Mouse (Mus musculus) lung, embryonic 15.5 days (tissue): ENCODE results near the gene Zdbf2. TPM values are rescaled to one million over a fixed set of nuclear protein-coding genes. Genes with fewer than 3 reads are reported as not detected.
A peak's percentile ranks its signal among the peaks of the same experiment; 100 is the strongest.
"Not testable (repeated sequence)": the region's sequence is repeated elsewhere in the genome, so short reads cannot be mapped to it uniquely, and the experiment has no call there.

ENCODE experiments used
- ATAC-seq: fragments of 200-750 bp; cut with Nextera tagmentation; 2 replicates; pipeline ENCODE4 v1.8.0; 2017; ENCODE audit warnings: moderate number of reproducible peaks, borderline replicate concordance; ENCODE audit not compliant: low FRiP score, low TSS enrichment; ENCODE audit errors: extremely low read depth
- H3K27ac ChIP-seq: fragments of 300-500 bp; sonication (generic); 2 replicates; pipeline ENCODE4 v1.5.1; 2015; ENCODE audit warnings: moderate library complexity, mild to moderate bottlenecking, inconsistent platforms
- H3K27me3 ChIP-seq: fragments of 300-500 bp; sonication (generic); 2 replicates; pipeline ENCODE4 v1.6.1; 2015; ENCODE audit warnings: inconsistent platforms
- H3K36me3 ChIP-seq: fragments of 300-500 bp; sonication (generic); 2 replicates; pipeline ENCODE4 v1.6.1; 2015; ENCODE audit warnings: inconsistent platforms
- H3K4me1 ChIP-seq: fragments of 300-500 bp; sonication (generic); 2 replicates; pipeline ENCODE4 v1.6.1; 2015; ENCODE audit warnings: inconsistent platforms
- H3K4me2 ChIP-seq: fragments of 300-500 bp; sonication (generic); 2 replicates; pipeline ENCODE4 v1.6.1; 2015; ENCODE audit warnings: inconsistent platforms, mild to moderate bottlenecking, moderate library complexity
- H3K4me3 ChIP-seq: fragments of 300-500 bp; sonication (generic); 2 replicates; pipeline ENCODE4 v1.5.1; 2015; ENCODE audit warnings: mild to moderate bottlenecking, inconsistent platforms
- H3K9ac ChIP-seq: fragments of 300-500 bp; sonication (generic); 2 replicates; pipeline ENCODE4 v1.6.1; 2015; ENCODE audit warnings: inconsistent platforms
- H3K9me3 ChIP-seq: fragments of 300-500 bp; sonication (generic); 2 replicates; pipeline ENCODE4 v1.6.1; 2016; ENCODE audit warnings: inconsistent platforms
- WGBS: fragments of 180-500 bp; shearing (Covaris S2); methylation state at CpG from one replicate; pipeline ENCODE4 v1.1.7; 2015; 5-methylcytosine and 5-hydroxymethylcytosine counted together
- microRNA-seq: library from miRNA; unstranded; fragments of <30 nt; microRNA quantifications from one replicate; pipeline ENCODE4, GENCODE M21; 2016
- polyA plus RNA-seq: library from polyadenylated mRNA; unstranded; fragments of >200 nt; fragmentation: Nextera tagmentation; extraction: Ambion mirVana; gene quantifications from 2 replicates; pipeline ENCODE4 v1.2.1, GENCODE M21; 2015

The Zdbf2 gene
- polyA plus RNA-seq, 1 experiment from 2014 or later = 7.9 TPM

DNA sequence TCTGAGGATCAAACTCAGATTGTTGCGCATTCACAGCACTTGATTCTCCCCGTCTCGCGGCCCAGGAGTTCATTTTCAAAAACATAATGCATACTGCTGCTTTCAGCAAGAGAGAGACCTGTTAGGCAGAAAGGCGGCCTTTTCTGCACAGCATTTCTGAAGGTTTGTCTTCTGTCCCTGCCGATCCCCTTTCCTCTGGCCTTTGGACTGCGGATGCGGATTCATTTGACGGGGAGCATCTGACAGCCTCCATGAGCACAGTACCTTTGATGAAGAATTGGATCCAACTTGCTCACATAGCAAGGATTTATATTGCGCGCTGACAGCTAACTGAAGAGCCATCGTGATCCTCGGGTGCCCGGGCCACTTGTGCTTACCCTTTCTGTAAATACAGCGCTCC is 6.3 kb upstream of the Zdbf2 start:
- no peak overlapping the region for H3K27ac ChIP-seq
- ATAC-seq = no peak
- 43% methylated on average over 15 of the region's 15 CpGs for WGBS
- no peaks in the 10 kb centered on the region for H3K36me3 ChIP-seq
- H3K4me3 ChIP-seq = no peak overlapping the region
- H3K4me1 ChIP-seq = no peaks in the 10 kb centered on the region
- peaks cover 94% of the 10 kb centered on the region for H3K27me3 ChIP-seq
- no peak overlapping the region for H3K9ac ChIP-seq
- no peak overlapping the region for H3K4me2 ChIP-seq
- H3K9me3 ChIP-seq = no peaks in the 10 kb centered on the region

- whole genome bisulfite sequencing = 20% methylated on average over 8 of the region's 8 CpGs
- Histone ChIP-seq H3K9me3 (no peaks in the 10 kb centered on the region), H3K36me3 (no peaks in the 10 kb centered on the region), H3K4me3 (no peak overlapping the region), H3K9ac (no peak overlapping the region), H3K27me3 (peaks cover 88% of the 10 kb centered on the region), H3K4me1 (peaks cover 12% of the 10 kb centered on the region), H3K4me2 (0 out of 2 replicates have a peak overlapping the region, but pooled peaks have one; percentile 86), H3K27ac (no peak overlapping the region)
- no peak for ATAC-seq
Observed at GRCm38 (mm10) chr1:63272125-63272675, 865 bp upstream of the Zdbf2 start.

- H3K4me3 ChIP-seq = peak overlapping the region; percentile 56
- H3K4me2 ChIP-seq = peak overlapping the region; percentile 86
- peaks cover 12% of the 10 kb centered on the region for H3K4me1 ChIP-seq
- peaks cover 82% of the 10 kb centered on the region for H3K27me3 ChIP-seq
- H3K36me3 ChIP-seq = no peaks in the 10 kb centered on the region
- ATAC-seq = peak; percentile 64; the same call in 1 of the 2 replicates
- WGBS = under 1% methylated on average over 77 of the region's 89 CpGs
- peak overlapping the region; percentile 48 for H3K9ac ChIP-seq
- no peaks in the 10 kb centered on the region for H3K9me3 ChIP-seq
- H3K27ac ChIP-seq = no peak overlapping the region; the same call in 1 of the 2 replicates
Observed at GRCm38 (mm10) chr1:63273339-63273951, 380 bp downstream of the Zdbf2 start.

DNA sequence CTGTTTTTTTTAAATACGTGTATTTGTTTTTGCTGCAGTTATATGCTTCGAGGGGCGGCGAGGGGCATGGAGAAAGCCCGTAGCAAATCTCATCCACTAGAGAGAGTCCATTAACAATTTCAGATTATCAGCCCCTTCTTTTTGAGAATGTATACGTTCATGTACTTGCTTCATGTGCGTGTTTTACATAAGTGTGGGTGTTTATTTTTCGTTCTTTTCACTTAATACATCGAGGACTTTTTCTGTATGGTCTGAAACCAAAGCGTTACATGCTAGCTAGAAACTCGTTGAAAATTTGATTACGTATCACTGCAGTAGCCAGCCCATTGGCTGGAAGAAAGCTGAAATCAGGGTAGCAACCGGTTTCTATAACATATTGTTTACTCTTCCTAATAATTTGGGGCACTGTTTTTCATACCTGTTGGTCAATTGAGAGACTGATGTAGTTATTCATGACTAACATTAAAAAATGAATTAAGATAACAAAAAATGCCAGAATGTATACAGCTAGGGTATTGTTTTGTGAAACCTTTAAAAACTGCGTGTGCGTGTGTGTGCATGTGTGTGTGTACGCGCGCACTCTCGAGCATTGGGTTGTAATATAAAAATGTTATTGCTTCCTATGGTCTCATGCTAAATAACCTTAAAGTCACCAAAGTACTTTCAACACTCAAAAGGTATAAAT is 1.1 kb downstream of the Zdbf2 start:
- WGBS = 16% methylated on average over 19 of the region's 19 CpGs
- no peak overlapping the region for H3K27ac ChIP-seq
- peaks cover 12% of the 10 kb centered on the region for H3K4me1 ChIP-seq
- peaks cover 79% of the 10 kb centered on the region for H3K27me3 ChIP-seq
- H3K4me2 ChIP-seq = peak overlapping the region; percentile 86
- ATAC-seq = no peak
- no peaks in the 10 kb centered on the region for H3K9me3 ChIP-seq
- no peaks in the 10 kb centered on the region for H3K36me3 ChIP-seq
- H3K4me3 ChIP-seq = peak overlapping the region; percentile 56
- 0 out of 2 replicates have a peak overlapping the region, but pooled peaks have one; percentile 48 for H3K9ac ChIP-seq

DNA sequence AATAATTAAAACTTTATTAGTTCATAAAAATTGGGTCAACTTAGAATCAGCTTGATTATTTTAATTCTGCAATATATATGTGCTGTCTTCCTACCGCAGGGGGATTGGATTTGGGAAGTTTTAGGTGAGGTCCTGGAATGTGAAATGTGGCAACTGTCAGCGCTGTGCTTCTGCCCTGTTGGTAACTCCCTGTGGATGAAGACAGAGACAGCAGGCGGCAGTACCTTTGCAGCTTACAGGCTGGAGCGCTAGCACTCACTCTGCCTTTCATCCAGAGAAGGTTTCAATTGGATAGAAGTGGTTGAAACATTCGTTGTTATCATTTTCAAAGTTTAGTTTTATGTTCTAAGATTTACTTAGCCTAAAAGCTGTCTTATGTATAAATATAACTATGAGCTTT is 5.0 kb downstream of the Zdbf2 start:
- Histone ChIP-seq H3K36me3 (no peaks in the 10 kb centered on the region), H3K4me3 (no peak overlapping the region), H3K27me3 (peaks cover 46% of the 10 kb centered on the region), H3K9me3 (no peaks in the 10 kb centered on the region), H3K4me1 (peaks cover 6% of the 10 kb centered on the region), H3K9ac (no peak overlapping the region), H3K4me2 (no peak overlapping the region), H3K27ac (no peak overlapping the region)
- 35% methylated on average over 5 of the region's 5 CpGs for WGBS
- no peak for ATAC-seq

- no peak overlapping the region for H3K27ac ChIP-seq
- ATAC-seq = no peak
- H3K9me3 ChIP-seq = no peaks in the 10 kb centered on the region
- H3K4me2 ChIP-seq = no peak overlapping the region
- H3K4me1 ChIP-seq = no peaks in the 10 kb centered on the region
- H3K9ac ChIP-seq = no peak overlapping the region
- no peaks in the 10 kb centered on the region for H3K36me3 ChIP-seq
- 52% methylated on average over 7 of the region's 7 CpGs for WGBS
- no peak overlapping the region for H3K4me3 ChIP-seq
- H3K27me3 ChIP-seq = no peaks in the 10 kb centered on the region
Observed at GRCm38 (mm10) chr1:63293965-63294364, 20.9 kb downstream of the Zdbf2 start.

- H3K36me3 ChIP-seq = no peaks in the 10 kb centered on the region
- H3K27me3 ChIP-seq = peaks cover 17% of the 10 kb centered on the region
- H3K9ac ChIP-seq = no peak overlapping the region
- no peaks in the 10 kb centered on the region for H3K9me3 ChIP-seq
- no peak for ATAC-seq
- H3K4me3 ChIP-seq = no peak overlapping the region
- H3K4me1 ChIP-seq = no peaks in the 10 kb centered on the region
- no peak overlapping the region for H3K27ac ChIP-seq
- H3K4me2 ChIP-seq = peak overlapping the region; percentile 29
- WGBS = 32% methylated on average over 18 of the region's 18 CpGs
Observed at GRCm38 (mm10) chr1:63309661-63310060, 36.6 kb downstream of the Zdbf2 start.

DNA sequence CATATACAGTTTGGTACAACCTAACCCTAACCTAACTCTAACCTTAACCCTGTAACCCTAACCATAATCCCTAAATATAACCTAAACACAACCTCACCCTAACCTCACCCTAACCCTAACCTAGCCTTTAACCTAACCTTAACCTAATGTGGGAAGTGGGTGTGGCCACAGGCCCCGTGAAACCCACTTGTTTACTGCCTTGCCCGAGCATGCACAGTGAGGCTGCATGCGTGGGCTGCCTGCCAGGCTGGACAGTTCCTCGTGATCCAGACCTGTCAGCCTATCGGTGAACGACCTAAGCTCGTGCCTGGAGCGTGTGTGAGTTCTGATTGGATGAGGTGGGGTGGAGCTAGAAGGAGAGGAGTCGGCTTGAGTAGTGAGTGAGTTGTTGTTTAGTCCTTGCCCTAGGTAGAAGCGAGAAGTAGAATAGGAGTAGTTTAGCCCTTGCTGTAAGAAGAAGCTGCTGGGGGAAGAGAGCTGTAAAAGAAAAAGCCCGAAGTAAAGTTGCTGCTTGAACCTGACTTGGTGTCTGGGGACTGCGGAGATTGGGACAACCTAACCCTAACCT is 50.6 kb downstream of the Zdbf2 start:
- H3K27ac ChIP-seq, ATAC-seq: not testable (repeated sequence)
- WGBS = 40% methylated on average over 12 of the region's 12 CpGs

More for the DNA sequence above, 50.6 kb downstream of the Zdbf2 start:
- not testable (repeated sequence) for H3K4me2 ChIP-seq, H3K4me1 ChIP-seq, H3K36me3 ChIP-seq, H3K4me3 ChIP-seq, H3K9ac ChIP-seq, H3K27me3 ChIP-seq, H3K9me3 ChIP-seq

Small RNA genes within 50 kb of the gene (microRNA-seq; reads per million reads assigned to microRNA genes)
- not detected for gene Gm24513

Other genes starting within 250 kb of the Zdbf2 start
- gene Ino80d, start 158.6 kb upstream of the Zdbf2 start, polyA plus RNA-seq = 11.7 and 12.1 TPM in 2 replicates
- gene Eef1b2, start 96.4 kb upstream of the Zdbf2 start, polyA plus RNA-seq = 516 and 540 TPM in 2 replicates
- 131 and 132 TPM in 2 replicates for gene Ndufs1, start 96.4 kb upstream of the Zdbf2 start, polyA plus RNA-seq
- gene Gpr1, start 58.7 kb upstream of the Zdbf2 start, polyA plus RNA-seq = not detected in 2 replicates
- gene Adam23, start 172.6 kb downstream of the Zdbf2 start, polyA plus RNA-seq = 0.69 and 0.77 TPM in 2 replicates